Mouse (Mus musculus): Measurements from ENCODE around the gene Zfp282. TPM values are rescaled to one million over a fixed set of nuclear protein-coding genes. Genes with fewer than 3 reads are reported as not detected.
A peak's percentile ranks its signal among the peaks of the same experiment; 100 is the strongest.

The Zfp282 gene
- polyA plus RNA-seq, 1 experiment = 13.8 TPM

DNA sequence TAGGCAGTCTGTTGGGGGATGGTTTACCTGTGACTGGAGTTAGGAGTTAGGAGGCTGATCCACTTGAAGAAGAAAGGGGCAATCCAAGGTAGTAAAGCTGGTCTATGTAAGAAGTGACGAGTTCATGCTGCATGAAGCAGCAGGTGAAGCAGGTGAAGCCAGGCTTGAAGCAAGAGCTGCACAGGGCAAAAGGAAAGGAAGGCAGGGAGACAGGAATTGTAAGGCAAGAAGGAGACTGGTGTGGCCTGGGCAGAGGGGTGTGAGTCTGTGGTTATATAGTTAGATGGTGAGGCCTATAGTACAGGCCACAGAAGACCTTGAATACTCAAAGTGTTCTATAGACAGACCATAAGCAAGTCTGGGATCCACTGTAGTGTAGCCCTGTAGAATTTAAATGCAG is 32.0 kb downstream of the Zfp282 start:
- no peak overlapping the region for H3K4me3 ChIP-seq (ENCODE audit: control insufficient read depth, insufficient read depth, low read length)

DNA sequence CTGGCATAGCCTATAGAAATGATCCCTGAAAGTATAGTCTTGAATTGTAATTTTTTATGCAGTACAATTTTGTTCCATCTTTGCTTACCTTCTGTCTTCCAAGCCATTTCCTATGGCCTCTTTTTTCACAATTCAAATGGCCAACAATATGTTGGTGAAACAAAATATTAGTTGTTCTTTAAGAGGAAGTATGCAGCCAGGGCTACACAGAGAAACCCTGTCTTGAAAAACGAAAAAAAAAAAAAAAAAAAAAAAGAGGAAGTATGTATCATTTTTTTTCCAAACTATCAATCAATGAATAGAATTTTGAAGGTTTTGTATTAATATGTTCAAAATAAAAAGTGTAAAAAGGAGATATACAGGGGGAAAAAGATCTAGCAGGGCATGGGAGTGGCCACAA is 34.6 kb downstream of the Zfp282 start:
- no peaks in the 10 kb centered on the region for H3K27me3 ChIP-seq (ENCODE audit: control insufficient read depth, insufficient read depth, low read length)
- H3K4me3 ChIP-seq (ENCODE audit: control insufficient read depth, insufficient read depth, low read length) = no peak overlapping the region
- TF ChIP-seq CTCF (IDR thresholded peaks at IDR 0.05; ENCODE audit: borderline replicate concordance, control insufficient read depth, extremely low read depth, insufficient read depth, low read length, poor library complexity) (no peak), POLR2A (IDR thresholded peaks at IDR 0.05; ENCODE audit: control insufficient read depth, extremely low read depth, insufficient read depth, low read length, poor library complexity) (no peak)
- WGBS = 3% methylated on average over 1 of the region's 1 CpGs
- no peaks in the 10 kb centered on the region for H3K4me1 ChIP-seq (replicated peaks; ENCODE audit: control insufficient read depth, insufficient read depth, low read length)
- no peaks in the 10 kb centered on the region for H3K36me3 ChIP-seq (ENCODE audit: control insufficient read depth, insufficient read depth, low read length)
- H3K27ac ChIP-seq (ENCODE audit: control insufficient read depth, insufficient read depth, low read length) = no peak overlapping the region
- no peak for DNase-seq

More for the DNA sequence above, 32.0 kb downstream of the Zfp282 start:
- no peaks in the 10 kb centered on the region for H3K4me1 ChIP-seq (replicated peaks; ENCODE audit: control insufficient read depth, insufficient read depth, low read length)
- no peaks in the 10 kb centered on the region for H3K27me3 ChIP-seq (ENCODE audit: control insufficient read depth, insufficient read depth, low read length)
- no peak for DNase-seq
- WGBS = 95% methylated on average over 1 of the region's 1 CpGs
- TF ChIP-seq POLR2A (IDR thresholded peaks at IDR 0.05; ENCODE audit: control insufficient read depth, extremely low read depth, insufficient read depth, low read length, poor library complexity) = no peak
- no peak overlapping the region for H3K27ac ChIP-seq (ENCODE audit: control insufficient read depth, insufficient read depth, low read length)
- H3K36me3 ChIP-seq (ENCODE audit: control insufficient read depth, insufficient read depth, low read length) = peaks cover 16% of the 10 kb centered on the region; the same call in 1 of the 2 replicates

DNA sequence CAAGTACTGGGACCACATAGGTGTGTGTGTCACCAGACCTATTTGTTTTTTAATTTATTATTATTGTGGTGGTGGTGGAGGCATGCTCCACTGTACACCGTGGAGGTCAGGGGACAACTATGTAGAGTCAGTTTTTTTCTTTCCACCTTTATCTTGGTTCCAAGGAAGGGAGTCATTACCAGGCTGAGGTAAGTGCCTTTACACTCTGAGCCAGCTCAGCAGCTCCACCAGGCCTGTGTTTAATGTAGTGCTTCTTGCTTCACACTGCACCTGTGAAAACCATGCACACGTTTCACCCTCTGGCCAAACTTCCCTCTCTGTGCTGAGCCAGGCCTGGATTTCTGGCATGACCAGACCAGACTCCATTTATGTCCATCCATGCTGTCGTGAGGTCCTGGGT is 36.0 kb downstream of the Zfp282 start:
- WGBS = 73% methylated on average over 3 of the region's 3 CpGs
- TF ChIP-seq CTCF (IDR thresholded peaks at IDR 0.05; ENCODE audit: borderline replicate concordance, control insufficient read depth, extremely low read depth, insufficient read depth, low read length, poor library complexity) (no peak), POLR2A (IDR thresholded peaks at IDR 0.05; ENCODE audit: control insufficient read depth, extremely low read depth, insufficient read depth, low read length, poor library complexity) (no peak)
- DNase-seq = no peak
- H3K27ac ChIP-seq (ENCODE audit: control insufficient read depth, insufficient read depth, low read length) = no peak overlapping the region
- no peaks in the 10 kb centered on the region for H3K36me3 ChIP-seq (ENCODE audit: control insufficient read depth, insufficient read depth, low read length)
- no peaks in the 10 kb centered on the region for H3K4me1 ChIP-seq (replicated peaks; ENCODE audit: control insufficient read depth, insufficient read depth, low read length)
- H3K4me3 ChIP-seq (ENCODE audit: control insufficient read depth, insufficient read depth, low read length) = no peak overlapping the region
- no peaks in the 10 kb centered on the region for H3K27me3 ChIP-seq (ENCODE audit: control insufficient read depth, insufficient read depth, low read length)

DNA sequence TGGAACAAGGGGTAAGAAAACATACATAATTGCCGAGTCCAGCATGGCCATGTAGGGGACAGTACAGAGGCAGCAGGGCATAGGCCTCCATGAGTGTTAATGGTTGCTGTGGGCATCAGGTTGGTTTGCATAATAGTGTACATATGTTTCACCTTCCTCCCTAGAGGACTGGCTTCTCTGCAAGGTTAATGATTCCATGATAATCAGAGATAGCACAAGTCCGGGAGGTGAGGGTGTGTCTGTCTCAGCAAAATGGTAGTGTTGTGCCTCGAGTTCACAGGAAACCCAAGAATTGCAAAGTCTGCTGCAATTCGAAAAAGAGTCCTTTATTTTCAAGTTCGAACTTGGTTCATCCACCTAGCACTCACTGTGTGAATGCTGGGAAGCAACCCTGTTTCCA is 40.0 kb downstream of the Zfp282 start:
- Histone ChIP-seq H3K4me1 (replicated peaks; ENCODE audit: control insufficient read depth, insufficient read depth, low read length) (peaks cover 3% of the 10 kb centered on the region; the same call in 1 of the 2 replicates), H3K4me3 (ENCODE audit: control insufficient read depth, insufficient read depth, low read length) (no peak overlapping the region), H3K27me3 (ENCODE audit: control insufficient read depth, insufficient read depth, low read length) (no peaks in the 10 kb centered on the region), H3K27ac (ENCODE audit: control insufficient read depth, insufficient read depth, low read length) (no peak overlapping the region), H3K36me3 (ENCODE audit: control insufficient read depth, insufficient read depth, low read length) (no peaks in the 10 kb centered on the region)
- WGBS = 93% methylated on average over 5 of the region's 5 CpGs
- TF ChIP-seq POLR2A (IDR thresholded peaks at IDR 0.05; ENCODE audit: control insufficient read depth, extremely low read depth, insufficient read depth, low read length, poor library complexity) (no peak), CTCF (IDR thresholded peaks at IDR 0.05; ENCODE audit: borderline replicate concordance, control insufficient read depth, extremely low read depth, insufficient read depth, low read length, poor library complexity) (no peak)
- no peak for DNase-seq

DNA sequence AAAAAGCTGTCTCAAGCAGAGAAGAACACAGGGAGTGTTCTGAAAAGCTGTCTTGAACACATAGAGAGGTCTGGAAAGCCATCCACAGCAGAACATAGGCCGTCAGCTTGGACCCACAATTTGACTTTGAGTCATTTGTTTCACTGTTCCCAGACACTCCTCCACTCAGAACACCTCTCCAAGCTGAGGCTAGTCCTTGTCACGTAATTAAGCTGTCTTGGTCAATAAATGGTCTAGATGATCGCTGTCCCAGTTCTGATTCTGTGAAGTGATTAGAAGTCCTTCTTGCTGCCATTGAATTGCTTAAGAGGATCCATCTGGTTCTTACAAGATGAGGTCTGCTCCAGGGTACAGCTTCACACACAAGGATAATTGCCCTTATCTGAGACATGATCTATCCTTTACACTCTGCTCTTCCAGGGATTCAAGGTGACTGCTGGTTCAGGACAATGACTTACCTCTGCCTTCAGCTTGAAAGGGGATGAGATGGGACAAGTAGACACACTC is 41.8 kb downstream of the Zfp282 start:
- Histone ChIP-seq H3K36me3 (ENCODE audit: control insufficient read depth, insufficient read depth, low read length) (no peaks in the 10 kb centered on the region), H3K4me1 (replicated peaks; ENCODE audit: control insufficient read depth, insufficient read depth, low read length) (peaks cover 4% of the 10 kb centered on the region; the same call in 1 of the 2 replicates), H3K4me3 (ENCODE audit: control insufficient read depth, insufficient read depth, low read length) (no peak overlapping the region), H3K27ac (ENCODE audit: control insufficient read depth, insufficient read depth, low read length) (no peak overlapping the region), H3K27me3 (ENCODE audit: control insufficient read depth, insufficient read depth, low read length) (no peaks in the 10 kb centered on the region)
- no peak for TF ChIP-seq POLR2A (IDR thresholded peaks at IDR 0.05; ENCODE audit: control insufficient read depth, extremely low read depth, insufficient read depth, low read length, poor library complexity)
- TF ChIP-seq CTCF (IDR thresholded peaks at IDR 0.05; ENCODE audit: borderline replicate concordance, control insufficient read depth, extremely low read depth, insufficient read depth, low read length, poor library complexity) = no peak
- no peak for DNase-seq
- WGBS = 95% methylated on average over 3 of the region's 3 CpGs

DNA sequence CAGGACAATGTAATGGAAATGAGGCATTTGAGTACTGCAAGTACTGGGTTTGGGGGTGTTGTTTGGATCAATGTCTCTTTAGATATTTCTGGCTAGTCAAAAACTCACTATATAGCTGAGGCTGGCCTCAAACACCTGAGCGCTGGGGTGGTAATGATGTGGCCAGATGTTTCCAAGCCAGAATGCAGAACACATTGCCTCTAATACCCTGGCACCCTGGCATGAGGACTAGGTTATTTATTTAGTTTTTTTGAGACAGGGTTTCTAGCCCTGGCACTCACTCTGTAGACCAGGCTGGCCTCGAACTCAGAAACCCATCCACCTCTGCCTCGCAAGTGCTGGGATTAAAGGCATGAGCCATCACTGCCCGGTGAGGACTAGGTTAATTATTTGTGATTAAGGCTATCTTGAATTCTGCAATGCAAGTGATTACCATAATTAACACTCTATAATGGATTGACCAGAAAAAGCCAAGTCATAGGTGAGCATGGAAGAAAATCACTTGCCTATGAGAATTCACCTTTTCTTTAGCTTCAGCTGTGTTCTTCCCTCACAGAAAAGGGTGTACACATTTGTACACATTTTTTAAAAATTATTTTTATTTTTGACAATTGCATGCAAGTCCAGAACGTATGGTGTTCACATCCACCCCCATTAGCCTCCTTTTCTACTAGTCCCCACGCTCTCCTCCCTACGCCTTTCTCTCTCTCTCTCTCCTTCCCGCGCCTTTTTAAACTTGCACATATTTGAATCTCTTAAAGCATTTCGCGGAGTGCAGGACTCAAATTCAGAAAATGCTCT is 42.8 kb downstream of the Zfp282 start:
- H3K4me3 ChIP-seq (ENCODE audit: control insufficient read depth, insufficient read depth, low read length) = peak overlapping the region; percentile 79
- no peak overlapping the region for H3K27ac ChIP-seq (ENCODE audit: control insufficient read depth, insufficient read depth, low read length)
- H3K4me1 ChIP-seq (replicated peaks; ENCODE audit: control insufficient read depth, insufficient read depth, low read length) = peaks cover 4% of the 10 kb centered on the region; the same call in 1 of the 2 replicates
- DNase-seq = no peak
- H3K36me3 ChIP-seq (ENCODE audit: control insufficient read depth, insufficient read depth, low read length) = no peaks in the 10 kb centered on the region
- no peak for TF ChIP-seq POLR2A (IDR thresholded peaks at IDR 0.05; ENCODE audit: control insufficient read depth, extremely low read depth, insufficient read depth, low read length, poor library complexity)
- no peak for TF ChIP-seq CTCF (IDR thresholded peaks at IDR 0.05; ENCODE audit: borderline replicate concordance, control insufficient read depth, extremely low read depth, insufficient read depth, low read length, poor library complexity)
- H3K27me3 ChIP-seq (ENCODE audit: control insufficient read depth, insufficient read depth, low read length) = no peaks in the 10 kb centered on the region
- 31% methylated on average over 11 of the region's 11 CpGs for WGBS
